Mouse (Mus musculus) embryo, embryonic 9.5 days (tissue): ENCODE data around the gene Cyld.
A peak's percentile ranks its signal among the peaks of the same experiment; 100 is the strongest.
"Not testable (repeated sequence)": the region's sequence is repeated elsewhere in the genome, so short reads cannot be mapped to it uniquely, and the experiment has no call there.

Experiments used
- DNase-seq: peaks from one replicate; pipeline ENCODE4 v3.0.0-alpha.2; 2017; ENCODE audit errors: extremely low spot score

The Cyld gene

GRCm38 (mm10) chr8:88689151-88689550 lies 7.7 kb upstream of the Cyld start:
- DNase-seq, result no peak

DNA sequence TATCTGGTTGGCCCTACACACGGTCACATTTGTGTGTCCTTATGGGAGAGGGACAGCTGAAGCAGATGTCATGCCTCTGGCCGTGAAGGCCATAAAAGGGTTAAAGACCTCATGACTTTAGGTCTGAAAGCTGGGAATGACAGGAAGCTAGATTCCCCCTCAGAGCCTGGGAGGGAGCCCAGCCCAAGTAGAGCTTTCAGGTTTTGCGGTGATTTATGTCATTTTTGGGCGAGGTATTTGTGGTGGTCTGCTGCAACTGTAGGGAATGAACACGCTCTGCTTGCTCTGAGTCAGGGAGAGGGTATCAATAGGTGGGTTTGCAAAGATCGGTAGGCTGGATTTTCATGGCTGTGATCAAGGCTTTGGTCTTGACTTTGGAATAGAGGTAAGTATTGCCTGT lies 6.9 kb upstream of the Cyld start:
- DNase-seq, result no peak

- no peak for DNase-seq
Measured at GRCm38 (mm10) chr8:88691342-88691948, 5.4 kb upstream of the Cyld start.

DNA sequence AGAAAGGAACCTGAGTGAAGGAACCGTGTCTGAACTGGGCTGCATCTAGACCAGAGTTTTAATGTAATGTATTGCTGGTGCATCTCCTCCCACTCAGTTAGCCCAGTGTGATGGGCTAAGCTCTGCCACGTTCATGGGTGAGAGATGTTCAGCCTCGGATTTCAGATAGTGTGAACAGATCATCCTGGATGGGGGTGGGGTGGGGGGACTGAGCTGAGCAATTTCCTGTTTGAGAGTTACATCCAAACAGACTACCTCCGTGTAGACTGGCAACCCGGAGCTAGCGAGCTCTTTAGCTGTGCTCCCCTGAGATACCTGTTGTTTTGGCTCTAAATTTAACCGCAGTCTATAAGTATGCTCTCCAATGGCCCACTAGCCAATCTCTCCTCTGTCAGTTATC lies 4.9 kb upstream of the Cyld start:
- DNase-seq, result no peak

DNA sequence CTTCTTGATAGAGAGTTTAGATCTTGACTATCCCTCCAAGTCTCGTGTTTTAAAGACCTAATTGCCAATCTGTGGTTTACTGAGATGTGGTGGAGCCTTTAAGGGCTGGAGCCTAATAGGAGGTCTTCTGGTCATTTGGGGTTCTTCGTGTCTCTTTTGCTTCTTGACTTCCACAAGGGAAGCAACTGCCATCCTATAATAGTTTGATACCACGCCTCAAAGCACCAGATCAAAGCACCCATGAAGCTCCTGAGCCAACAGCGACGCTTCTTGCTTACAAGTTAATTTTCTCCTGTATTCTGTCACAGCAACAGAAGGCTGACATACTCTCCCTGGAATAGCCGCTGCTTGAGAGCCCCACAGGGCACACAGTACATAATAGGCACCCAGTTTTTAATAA lies 4.0 kb upstream of the Cyld start:
- DNase-seq, result no peak

- no peak for DNase-seq
Measured at GRCm38 (mm10) chr8:88693376-88693775, 3.5 kb upstream of the Cyld start.

GRCm38 (mm10) chr8:88694291-88694690 lies 2.5 kb upstream of the Cyld start:
- no peak for DNase-seq

DNA sequence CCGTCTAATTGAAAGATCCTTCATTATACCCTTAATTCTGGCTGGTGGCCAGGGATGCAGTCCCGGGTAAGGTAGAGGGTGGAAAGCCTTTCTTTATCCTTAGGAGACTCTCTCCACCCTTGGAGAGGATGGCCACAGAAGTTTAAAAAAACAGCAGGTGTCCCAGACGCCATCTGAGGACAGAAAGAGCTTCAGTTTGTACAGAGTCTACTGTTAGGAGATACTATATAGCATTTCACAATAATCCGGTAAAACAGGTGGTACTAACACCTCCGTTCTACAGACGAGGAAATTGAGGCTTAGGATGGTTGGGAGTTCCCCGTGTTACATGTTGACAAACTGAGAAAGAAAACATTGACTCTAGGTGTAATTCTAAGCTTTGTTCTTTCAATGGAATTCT lies 600 bp upstream of the Cyld start:
- DNase-seq, result no peak

- DNase-seq, result no peak
Measured at GRCm38 (mm10) chr8:88697642-88698031, 809 bp downstream of the Cyld start.

- no peak for DNase-seq
Measured at GRCm38 (mm10) chr8:88698048-88698447, 1.2 kb downstream of the Cyld start.

DNA sequence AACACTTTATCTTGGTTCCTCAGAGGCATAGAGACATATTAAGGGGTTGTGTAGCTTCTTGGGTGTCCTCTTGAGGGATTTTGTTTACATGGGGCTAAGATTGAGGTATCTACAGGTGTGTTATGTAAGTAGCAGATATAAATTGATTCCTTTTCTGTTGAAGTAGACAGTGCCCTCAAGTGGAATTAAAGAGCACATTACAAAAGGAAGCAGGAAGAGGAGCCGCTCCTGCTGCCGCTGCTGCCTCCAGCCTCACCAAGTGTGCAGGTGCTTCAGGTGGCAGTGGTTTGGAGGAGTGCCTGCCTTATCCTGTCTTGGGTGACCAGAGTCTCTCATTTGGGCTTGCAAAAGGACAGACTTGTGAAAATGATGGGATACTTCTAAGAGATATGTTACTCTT lies 4.8 kb downstream of the Cyld start:
- no peak for DNase-seq

DNA sequence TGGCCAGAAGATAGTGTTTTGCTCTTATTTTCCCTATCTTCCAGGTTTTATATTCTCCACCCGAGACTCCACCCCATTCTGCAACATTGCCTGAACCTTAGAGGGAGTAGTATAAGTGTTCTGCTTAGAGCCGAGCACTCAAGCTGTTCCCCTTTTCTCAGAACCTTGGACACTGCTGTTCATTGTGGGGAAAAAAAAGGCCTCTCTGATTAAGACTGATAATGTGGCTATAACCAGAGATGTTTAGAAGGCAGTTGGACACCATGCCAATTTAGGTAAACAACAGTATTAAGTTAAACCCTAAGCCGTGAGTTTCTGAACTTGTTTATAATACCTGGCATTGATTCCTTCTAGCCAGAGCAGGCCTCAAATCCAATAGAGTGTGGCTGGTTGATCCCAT lies 6.0 kb downstream of the Cyld start:
- no peak for DNase-seq

DNA sequence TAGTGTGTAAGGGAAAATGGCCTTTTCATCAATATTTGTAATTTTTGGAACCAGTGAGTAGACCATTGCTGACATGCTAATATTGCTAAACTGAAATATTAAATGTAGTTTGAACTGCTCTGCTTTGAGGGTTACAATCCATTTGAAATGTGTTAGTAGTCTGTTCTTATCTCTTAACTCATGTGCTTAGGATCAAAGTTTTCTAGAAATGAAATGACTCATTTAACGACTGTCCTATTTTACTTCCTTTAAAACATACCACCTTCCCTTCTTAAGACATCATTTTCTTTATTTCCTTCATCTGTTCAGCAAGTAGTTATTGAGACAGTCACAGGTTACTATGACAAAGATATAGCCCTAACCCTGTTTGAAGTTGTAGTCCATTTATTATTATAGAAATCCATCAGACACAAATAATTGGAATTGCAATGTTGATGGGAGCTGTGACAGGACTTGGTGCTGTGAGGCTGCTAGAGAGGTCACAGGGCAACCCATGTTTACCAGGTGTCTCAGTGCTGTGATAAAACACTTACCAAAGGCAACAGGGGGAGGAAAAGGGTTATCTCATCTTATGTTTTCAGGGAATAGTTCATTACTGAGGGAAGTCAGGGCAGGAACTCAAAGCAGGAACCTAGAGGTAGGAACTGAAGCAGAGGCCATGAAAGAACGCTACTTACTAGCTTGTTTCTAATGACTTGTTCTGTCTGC lies 26.6 kb downstream of the Cyld start:
- no peak for DNase-seq

DNA sequence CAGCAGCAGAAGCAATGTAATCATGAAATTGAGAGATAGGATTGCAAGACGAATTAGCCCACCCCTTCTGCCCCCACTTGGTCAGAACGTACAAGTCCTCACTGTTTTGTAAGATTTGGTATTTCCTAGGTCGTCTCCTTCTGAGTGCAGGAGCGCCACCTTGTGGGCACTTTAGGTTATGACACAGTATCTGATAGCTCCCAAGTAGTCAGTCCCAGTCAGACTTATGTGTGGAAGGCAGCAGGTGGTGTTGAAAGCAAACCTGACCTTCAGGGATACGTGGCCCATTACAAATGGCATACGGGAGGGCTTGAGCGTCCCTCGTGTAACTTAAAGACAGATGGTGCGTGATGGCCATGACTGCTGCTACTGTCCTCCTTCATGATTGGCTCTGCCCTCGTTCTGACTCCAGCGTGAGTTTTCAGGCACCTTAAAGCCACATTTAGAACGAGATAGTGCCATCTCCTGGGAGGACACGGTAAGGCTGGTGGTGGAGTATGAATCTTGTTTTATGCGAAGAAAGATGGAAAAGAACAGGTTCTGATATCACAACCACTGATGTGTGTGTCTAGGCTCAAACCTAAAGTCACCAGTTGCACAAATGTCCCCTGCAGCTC lies 58.5 kb downstream of the Cyld start:
- DNase-seq, result peak; percentile 83

DNA sequence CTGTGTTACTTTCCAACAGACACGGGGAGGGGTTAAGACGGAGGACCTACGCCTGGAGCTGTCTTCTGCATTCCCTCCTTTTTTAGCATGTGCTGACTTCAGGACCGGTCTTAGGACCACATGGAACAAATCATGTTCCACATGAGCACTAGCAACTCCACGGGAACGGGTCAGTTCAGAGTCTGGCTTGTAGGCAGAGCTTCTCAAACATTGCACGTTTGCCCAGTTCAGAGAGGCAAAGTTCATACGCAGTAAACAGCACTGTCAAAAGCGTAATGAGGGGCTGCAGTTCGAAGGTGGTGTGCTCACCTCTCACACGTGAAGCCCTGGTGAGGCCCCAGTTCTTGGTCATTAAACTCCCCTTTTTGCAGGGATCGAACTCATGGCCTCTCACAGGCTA lies 65.2 kb downstream of the Cyld start:
- no peak for DNase-seq

- no peak for DNase-seq
Measured at GRCm38 (mm10) chr8:88771241-88771640, 74.4 kb downstream of the Cyld start.

DNA sequence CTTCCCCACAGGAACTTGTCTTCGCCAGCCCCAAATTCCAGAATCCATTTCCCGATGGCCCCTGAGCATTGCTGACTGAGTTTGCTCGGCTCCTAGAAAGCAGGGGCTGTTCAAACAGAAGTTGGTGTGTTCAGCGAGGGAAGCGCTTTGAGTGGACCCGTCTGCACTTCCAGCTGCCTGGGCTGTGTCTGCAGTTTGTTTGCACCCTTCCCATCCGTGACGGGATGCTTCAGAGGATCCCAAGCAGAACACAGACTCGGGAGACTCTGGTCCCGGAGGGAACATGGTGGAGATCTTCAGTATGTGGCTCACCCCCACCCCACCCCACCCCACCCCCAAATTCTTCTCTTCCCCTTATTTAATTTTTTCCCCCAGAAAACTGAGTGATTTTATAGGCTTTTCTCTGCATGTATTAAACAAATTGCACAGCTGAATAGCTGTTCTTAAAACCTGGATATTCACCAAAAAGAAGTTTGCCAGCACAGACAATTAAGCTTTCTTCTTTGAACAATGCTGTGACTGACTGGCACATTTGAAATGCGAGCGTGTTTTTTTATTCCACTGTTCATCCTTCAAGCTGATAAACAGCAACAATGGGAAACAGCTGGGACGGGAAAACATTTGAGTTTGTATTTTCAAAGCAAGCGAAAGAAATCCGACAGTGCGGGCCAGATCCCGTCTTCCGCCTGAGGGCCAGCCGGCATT lies 77.9 kb downstream of the Cyld start:
- no peak for DNase-seq

DNA sequence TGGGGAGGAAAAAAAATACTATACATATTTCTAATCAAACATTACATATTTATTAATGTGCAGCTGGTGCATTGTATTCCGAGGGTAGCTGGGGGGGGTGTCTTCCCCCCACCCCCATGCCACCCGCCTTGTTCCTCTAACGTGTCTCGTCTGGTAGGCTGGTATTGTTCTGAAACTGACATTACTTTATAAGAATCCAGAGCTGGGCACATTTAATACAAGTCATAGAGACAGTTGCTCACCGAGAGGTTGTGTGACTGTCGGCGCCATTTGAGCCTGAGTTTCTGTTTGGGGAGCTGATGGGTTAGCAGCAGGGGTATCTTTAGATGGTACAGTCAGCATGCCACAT lies 78.4 kb downstream of the Cyld start:
- no peak for DNase-seq

DNA sequence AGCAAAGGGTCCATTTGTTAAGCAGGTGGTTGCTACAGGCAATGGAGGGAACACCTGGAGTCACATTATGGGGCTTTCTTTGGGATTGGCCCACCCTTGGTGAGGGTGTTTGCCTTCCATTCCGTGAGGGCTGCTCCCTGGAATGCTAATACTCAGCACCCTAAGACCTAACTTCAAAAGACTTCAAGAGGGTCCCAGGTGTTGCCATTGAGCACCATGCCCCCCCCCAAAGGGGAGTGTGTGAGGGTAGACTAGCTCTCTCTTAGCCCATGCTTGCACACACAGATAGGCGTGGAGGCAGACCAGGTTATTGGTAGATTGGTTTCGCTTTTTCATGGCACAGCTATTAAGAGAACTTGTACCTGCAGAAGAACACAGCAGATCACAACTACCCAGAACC lies 83.3 kb downstream of the Cyld start:
- DNase-seq, result no peak

GRCm38 (mm10) chr8:88781283-88781682 lies 84.5 kb downstream of the Cyld start:
- DNase-seq, result no peak

DNA sequence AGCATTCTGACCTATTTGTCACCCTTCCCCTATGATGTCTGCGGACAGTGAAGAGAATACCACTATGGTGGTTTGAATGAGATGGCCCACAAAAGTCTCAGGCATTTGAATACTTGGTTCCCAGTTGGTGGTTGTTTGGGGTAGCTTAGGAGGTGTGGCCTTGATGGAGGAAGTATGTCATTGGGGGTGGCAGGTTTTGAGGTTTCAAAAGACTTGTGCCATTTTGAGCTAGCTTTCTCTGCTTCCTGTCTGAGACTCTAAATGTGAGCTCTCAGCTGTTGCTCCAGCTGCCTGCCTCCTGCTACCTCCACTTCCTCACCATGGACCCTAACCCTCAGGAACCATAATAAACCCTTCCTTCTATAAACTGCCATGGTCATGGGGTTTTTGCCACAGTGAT lies 86.9 kb downstream of the Cyld start:
- no peak for DNase-seq

GRCm38 (mm10) chr8:88788335-88788734 lies 91.5 kb downstream of the Cyld start:
- DNase-seq, result not testable (repeated sequence)
